Mouse (Mus musculus) embryonic facial prominence, embryonic 14.5 days (tissue): ENCODE measurements at regions not wholly inside any gene's neighbourhood (a gene's known extent, or its start where the extent isn't known, plus 50 kb on each side); places are given as distances from the start of the nearest gene placed in this dataset.
"Not testable (repeated sequence)": the region's sequence is repeated elsewhere in the genome, so short reads cannot be mapped to it uniquely, and the experiment has no call there.

Source experiments
- ATAC-seq: fragments of 200-750 bp; cut with Nextera tagmentation; 2 replicates; pipeline ENCODE4 v1.8.0; 2017; ENCODE audit warnings: low read depth, moderate number of reproducible peaks, moderate TSS enrichment
- DNase-seq: peaks from one replicate; pipeline ENCODE4 v3.0.0-alpha.2; 2015; ENCODE audit warnings: low spot score
- H3K27ac ChIP-seq: fragments of 300-500 bp; sonication (generic); replicated peaks from 2 replicates; pipeline ENCODE4 v1.5.1; 2014; ENCODE audit warnings: low read depth, mild to moderate bottlenecking, low read length, moderate library complexity
- H3K27me3 ChIP-seq: fragments of 300-500 bp; sonication (generic); replicated peaks from 2 replicates; pipeline ENCODE4 v1.6.1; 2014; ENCODE audit warnings: low read length; ENCODE audit not compliant: control insufficient read depth, insufficient read depth
- H3K36me3 ChIP-seq: fragments of 300-500 bp; sonication (generic); 2 replicates; pipeline ENCODE4 v1.6.1; 2014; ENCODE audit warnings: low read length, mixed read lengths; ENCODE audit not compliant: control insufficient read depth, insufficient read depth
- H3K4me1 ChIP-seq: fragments of 300-500 bp; sonication (generic); 2 replicates; pipeline ENCODE4 v1.6.1; 2014; ENCODE audit warnings: antibody characterized with exemption, low read length; ENCODE audit not compliant: control insufficient read depth, insufficient read depth
- H3K4me2 ChIP-seq: fragments of 300-500 bp; sonication (generic); 2 replicates; pipeline ENCODE4 v1.6.1; 2014; ENCODE audit warnings: low read depth, mild to moderate bottlenecking, low read length, moderate library complexity, mixed read lengths
- H3K4me3 ChIP-seq: fragments of 300-500 bp; sonication (generic); 2 replicates; pipeline ENCODE4 v1.5.1; 2014; ENCODE audit warnings: low read depth, mild to moderate bottlenecking, low read length
- H3K9ac ChIP-seq: fragments of 300-500 bp; sonication (generic); 2 replicates; pipeline ENCODE4 v1.6.1; 2014; ENCODE audit warnings: low read depth, mild to moderate bottlenecking, low read length, moderate library complexity, mixed read lengths
- H3K9me3 ChIP-seq: fragments of 300-500 bp; sonication (generic); 2 replicates; pipeline ENCODE4 v1.6.1; 2016; ENCODE audit warnings: low read length; ENCODE audit not compliant: control insufficient read depth
- WGBS: fragments of 180-500 bp; shearing (Covaris S2); extraction: QIAGEN DNeasy Blood & Tissue Kit; methylation state at CpG from one replicate; pipeline ENCODE4 v1.1.7; 2014; 5-methylcytosine and 5-hydroxymethylcytosine counted together

DNA sequence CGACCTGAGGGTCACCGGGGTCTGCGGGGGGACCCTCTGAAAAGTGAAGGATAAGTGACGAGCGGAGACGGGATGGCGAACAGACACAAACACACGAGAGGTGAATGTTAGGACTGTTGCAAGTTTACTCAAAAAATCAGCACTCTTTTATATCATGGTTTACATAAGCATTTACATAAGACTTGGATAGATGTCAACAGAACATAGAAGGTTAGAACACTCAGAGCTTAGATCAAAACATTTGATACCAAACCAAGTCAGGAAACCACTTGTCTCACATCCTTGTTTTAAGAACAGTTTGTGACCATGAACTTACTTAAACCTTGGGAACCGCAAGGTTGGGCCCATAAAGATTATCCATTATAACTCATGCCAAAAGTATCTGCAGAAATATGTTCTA is 1042.2 kb upstream of the Sel1l start:
- not testable (repeated sequence) for ATAC-seq, H3K4me3 ChIP-seq, H3K27ac ChIP-seq, H3K9me3 ChIP-seq, H3K4me1 ChIP-seq, H3K4me2 ChIP-seq, DNase-seq, H3K27me3 ChIP-seq, H3K9ac ChIP-seq, H3K36me3 ChIP-seq
- 85% methylated on average over 4 of the region's 9 CpGs for WGBS

DNA sequence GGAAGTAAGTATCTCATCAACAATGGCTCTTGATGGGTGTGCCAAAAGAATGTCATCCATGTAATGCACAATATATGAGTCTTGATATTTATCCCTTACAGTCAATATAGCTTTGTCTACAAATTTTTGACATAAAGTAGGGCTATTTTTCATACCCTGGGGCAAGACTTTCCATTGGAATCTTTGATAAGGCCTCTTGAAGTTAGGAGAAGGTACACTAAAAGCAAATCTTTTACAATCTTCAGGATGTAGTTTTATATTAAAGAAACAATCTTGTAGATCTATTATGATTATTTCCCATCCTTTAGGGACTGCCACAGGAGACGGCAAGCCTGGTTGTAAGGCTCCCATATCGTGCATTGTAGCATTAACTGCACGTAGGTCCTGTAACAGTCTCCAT is 1038.8 kb upstream of the Sel1l start:
- no peaks in the 10 kb centered on the region for H3K4me1 ChIP-seq
- ATAC-seq, result no peak
- WGBS, result 81% methylated on average over 3 of the region's 3 CpGs

DNA sequence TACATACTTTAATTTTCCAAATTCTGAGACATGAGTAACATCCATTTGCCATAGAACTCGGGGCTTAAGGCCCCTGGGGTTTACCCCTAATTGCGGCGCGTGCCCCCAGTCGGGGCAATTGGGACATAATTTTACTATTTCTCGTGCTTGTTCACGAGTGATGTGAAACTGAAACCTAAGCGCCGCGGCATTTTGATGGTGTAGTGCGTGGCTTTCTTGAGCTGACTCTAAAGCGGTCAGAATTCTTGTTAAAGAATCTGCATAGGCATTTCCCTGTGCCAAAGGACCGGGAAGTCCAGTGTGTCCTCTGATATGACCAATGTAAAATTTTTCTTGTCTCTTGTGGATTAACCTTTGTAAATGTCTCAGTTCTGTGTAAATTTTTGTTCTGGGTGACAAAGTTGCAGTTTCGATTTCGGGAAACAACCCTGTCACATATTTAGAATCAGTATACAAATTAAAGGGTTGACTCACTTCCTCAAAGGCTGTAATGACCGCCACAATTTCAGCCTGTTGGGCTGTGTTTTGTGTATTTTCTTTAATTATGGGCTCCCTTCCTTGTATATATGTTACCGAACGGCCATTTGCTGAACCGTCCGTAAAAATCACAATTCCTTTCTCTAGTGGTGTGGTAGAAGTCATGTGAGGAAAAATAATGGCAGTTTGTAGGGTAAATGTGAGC is 1037.6 kb upstream of the Sel1l start:
- 91% methylated on average over 20 of the region's 20 CpGs for WGBS
- H3K36me3 ChIP-seq, ATAC-seq, DNase-seq, H3K27me3 ChIP-seq, H3K4me3 ChIP-seq, H3K4me2 ChIP-seq, H3K9ac ChIP-seq, H3K27ac ChIP-seq, H3K4me1 ChIP-seq, H3K9me3 ChIP-seq: not testable (repeated sequence)

More for the DNA sequence above, 1038.8 kb upstream of the Sel1l start:
- H3K9ac ChIP-seq, result no peak overlapping the region
- no peak overlapping the region for H3K27ac ChIP-seq
- H3K4me3 ChIP-seq, result no peak overlapping the region
- no peak for DNase-seq
- no peaks in the 10 kb centered on the region for H3K36me3 ChIP-seq
- H3K27me3 ChIP-seq, result no peaks in the 10 kb centered on the region
- H3K4me2 ChIP-seq, result no peak overlapping the region
- H3K9me3 ChIP-seq, result peaks cover 8% of the 10 kb centered on the region; the same call in 1 of the 2 replicates

DNA sequence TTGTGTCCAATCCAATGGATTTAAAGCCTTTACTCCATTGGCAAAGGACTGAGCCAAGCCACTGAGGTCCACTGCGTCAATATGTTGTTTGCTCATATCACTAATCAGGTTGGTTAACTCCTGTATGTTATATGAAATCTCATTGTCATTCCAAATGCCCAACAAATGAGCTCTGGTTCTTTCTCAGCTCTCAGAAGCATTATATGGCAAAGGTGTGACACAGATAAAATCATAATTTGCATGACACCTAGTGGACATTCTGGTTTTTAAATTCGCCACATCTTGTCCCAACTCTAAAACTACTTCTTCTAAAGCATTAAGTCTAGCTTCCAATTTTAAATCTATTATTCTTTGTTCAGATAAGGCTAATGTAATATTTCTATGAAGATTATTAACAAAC is 1035.1 kb upstream of the Sel1l start:
- ATAC-seq, DNase-seq, H3K4me1 ChIP-seq, H3K9me3 ChIP-seq, H3K4me2 ChIP-seq, H3K27me3 ChIP-seq, H3K9ac ChIP-seq, H3K36me3 ChIP-seq, H3K27ac ChIP-seq, H3K4me3 ChIP-seq: not testable (repeated sequence)
- WGBS, result 91% methylated on average over 2 of the region's 2 CpGs

DNA sequence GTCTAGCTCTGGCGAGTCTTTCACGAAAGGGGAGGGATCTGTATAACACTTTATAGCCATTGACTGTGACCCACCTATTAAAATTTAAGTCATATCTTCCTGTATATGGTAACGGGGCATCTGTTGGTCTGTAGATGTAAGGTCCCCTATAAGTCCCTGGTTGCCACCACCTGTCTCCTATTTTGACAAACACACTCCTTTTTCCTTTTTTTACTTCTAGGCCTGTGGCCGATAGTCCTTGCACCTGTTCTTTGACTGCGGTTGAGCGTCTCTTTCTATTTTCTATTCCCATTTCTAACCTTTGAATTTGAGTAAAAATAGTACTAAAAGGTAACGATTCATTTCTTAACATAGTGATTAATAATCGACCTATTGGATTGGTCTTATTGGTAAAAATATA is 1034.1 kb upstream of the Sel1l start:
- H3K27me3 ChIP-seq, H3K4me3 ChIP-seq, H3K9ac ChIP-seq, H3K4me1 ChIP-seq, ATAC-seq, DNase-seq, H3K27ac ChIP-seq, H3K9me3 ChIP-seq, H3K36me3 ChIP-seq, H3K4me2 ChIP-seq: not testable (repeated sequence)
- WGBS, result no CpG with 5 or more reads among the region's 8 CpGs

DNA sequence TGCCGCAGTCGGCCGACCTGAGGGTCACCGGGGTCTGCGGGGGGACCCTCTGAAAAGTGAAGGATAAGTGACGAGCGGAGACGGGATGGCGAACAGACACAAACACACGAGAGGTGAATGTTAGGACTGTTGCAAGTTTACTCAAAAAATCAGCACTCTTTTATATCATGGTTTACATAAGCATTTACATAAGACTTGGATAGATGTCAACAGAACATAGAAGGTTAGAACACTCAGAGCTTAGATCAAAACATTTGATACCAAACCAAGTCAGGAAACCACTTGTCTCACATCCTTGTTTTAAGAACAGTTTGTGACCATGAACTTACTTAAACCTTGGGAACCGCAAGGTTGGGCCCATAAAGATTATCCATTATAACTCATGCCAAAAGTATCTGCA is 1033.6 kb upstream of the Sel1l start:
- not testable (repeated sequence) for H3K4me2 ChIP-seq, H3K9ac ChIP-seq, H3K36me3 ChIP-seq, H3K4me1 ChIP-seq, DNase-seq, H3K4me3 ChIP-seq, H3K27me3 ChIP-seq, H3K9me3 ChIP-seq, H3K27ac ChIP-seq, ATAC-seq
- WGBS, result 93% methylated on average over 8 of the region's 11 CpGs

DNA sequence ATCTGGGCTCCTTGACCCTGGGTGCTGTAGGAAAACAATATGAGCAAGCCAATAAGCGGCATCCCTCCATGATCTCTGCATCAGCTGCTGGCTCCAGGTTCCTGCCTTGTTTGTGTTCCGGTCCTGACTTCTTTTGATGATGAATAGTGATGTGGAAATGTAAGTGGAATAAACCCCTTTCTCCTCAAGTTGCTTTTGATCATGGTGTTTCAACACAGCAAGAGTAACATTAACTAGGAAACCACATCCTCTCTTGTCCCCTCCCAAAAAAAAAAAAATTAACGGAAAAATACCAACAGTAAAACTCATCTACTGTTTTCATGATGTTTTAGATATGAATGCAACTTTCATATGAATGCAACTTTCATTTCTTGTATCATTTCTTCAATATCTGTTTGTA is 1024.6 kb upstream of the Sel1l start:
- no peak overlapping the region for H3K4me3 ChIP-seq
- H3K27ac ChIP-seq, result no peak overlapping the region
- H3K36me3 ChIP-seq, result no peaks in the 10 kb centered on the region
- H3K9me3 ChIP-seq, result no peaks in the 10 kb centered on the region
- WGBS, result 79% methylated on average over 3 of the region's 3 CpGs
- DNase-seq (no peak), ATAC-seq (no peak)
- H3K27me3 ChIP-seq, result no peaks in the 10 kb centered on the region
- no peak overlapping the region for H3K9ac ChIP-seq
- H3K4me1 ChIP-seq, result no peaks in the 10 kb centered on the region
- H3K4me2 ChIP-seq, result no peak overlapping the region

DNA sequence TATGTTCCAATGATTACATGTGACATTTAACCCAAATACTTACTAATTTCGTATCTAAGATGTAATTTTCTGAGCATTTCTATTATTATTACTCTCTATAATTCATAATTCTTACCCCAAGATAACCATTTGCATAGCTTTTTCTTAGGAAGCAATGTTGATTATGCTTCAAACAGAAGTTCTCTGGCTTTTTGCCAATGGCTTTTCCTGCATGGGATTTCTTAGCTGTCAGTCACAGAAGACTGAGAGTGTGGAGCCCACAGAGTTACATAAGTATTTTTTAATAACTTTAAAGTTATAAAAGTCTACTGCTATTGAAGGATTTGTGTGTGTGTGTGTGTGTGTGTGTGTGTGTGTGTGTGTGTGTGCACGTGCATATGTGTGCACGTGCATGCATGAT is 1020.4 kb upstream of the Sel1l start:
- Histone ChIP-seq H3K9me3 (no peaks in the 10 kb centered on the region), H3K9ac (no peak overlapping the region), H3K4me2 (no peak overlapping the region), H3K36me3 (no peaks in the 10 kb centered on the region), H3K4me3 (no peak overlapping the region), H3K27ac (no peak overlapping the region), H3K4me1 (no peaks in the 10 kb centered on the region), H3K27me3 (no peaks in the 10 kb centered on the region)
- WGBS, result 62% methylated on average over 3 of the region's 3 CpGs
- no peak for ATAC-seq
- DNase-seq, result peak; percentile 16

DNA sequence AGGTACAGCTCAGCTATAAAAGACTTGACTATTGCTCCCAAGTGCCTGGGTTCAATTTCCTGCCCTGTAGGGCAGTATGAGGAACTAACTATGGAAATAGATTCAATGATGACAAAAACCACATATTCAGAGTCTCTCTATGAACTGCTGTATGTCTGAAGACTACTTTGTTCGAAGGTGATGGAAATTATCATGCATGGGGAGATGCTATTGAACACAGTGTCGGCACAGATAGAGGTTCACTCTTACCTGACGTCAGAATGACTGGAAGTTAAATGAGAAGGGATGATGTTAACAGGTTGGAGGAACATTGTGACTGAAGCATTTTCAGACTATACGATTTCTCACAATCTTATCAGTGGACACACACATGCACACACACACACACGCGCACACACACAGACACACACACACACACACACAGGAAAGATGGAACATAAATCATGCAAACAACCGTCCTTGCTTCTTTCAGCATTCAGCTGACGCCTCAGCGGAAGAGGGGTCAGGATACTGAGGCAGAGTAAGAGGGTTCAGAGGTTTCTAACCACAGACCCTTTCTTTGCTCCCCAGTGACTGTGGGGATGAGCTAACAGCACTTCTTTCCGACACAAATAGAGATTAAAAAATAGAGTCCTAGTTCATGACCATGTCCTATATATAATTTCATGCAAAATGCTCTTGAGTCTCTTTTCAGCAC is 974.3 kb upstream of the Sel1l start:
- Histone ChIP-seq H3K36me3 (no peaks in the 10 kb centered on the region), H3K27me3 (no peaks in the 10 kb centered on the region), H3K9ac (no peak overlapping the region), H3K4me2 (no peak overlapping the region), H3K4me1 (no peaks in the 10 kb centered on the region), H3K9me3 (no peaks in the 10 kb centered on the region), H3K27ac (no peak overlapping the region), H3K4me3 (no peak overlapping the region)
- DNase-seq (no peak), ATAC-seq (no peak)
- 84% methylated on average over 10 of the region's 10 CpGs for whole genome bisulfite sequencing
